Mouse (Mus musculus) T-helper 1 cell (primary cell): ENCODE data around the gene Evi2a.

Experiments
- in situ Hi-C: fragments of 300-600 bp; cut with MboI, MseI; formaldehyde crosslinking; loops from one replicate; pipeline ENCODE4 v1.15.1; 2025; ENCODE audit warnings: high pct_unique_total_duplicates

Evi2a gene

DNA sequence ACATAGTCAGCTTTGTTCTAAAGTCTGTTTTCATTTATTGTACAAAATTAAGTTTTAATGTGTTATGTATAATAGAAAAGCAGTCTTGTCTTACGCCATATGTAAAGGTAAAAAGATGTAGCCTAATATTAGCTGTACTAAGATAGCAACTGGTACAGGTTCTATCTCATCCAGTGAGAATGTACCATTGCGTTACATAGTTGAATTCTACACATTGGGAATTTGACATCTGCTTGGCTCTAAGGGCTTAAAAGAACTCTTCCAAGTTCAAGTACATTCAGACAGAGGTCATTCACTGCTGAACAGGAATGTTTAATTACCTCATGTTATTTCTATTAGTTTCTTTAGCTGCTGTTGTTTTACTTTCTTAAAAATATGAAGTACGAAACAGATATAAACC is 3.9 kb downstream of the Evi2a start:
- in situ Hi-C loops: no loop called here

DNA sequence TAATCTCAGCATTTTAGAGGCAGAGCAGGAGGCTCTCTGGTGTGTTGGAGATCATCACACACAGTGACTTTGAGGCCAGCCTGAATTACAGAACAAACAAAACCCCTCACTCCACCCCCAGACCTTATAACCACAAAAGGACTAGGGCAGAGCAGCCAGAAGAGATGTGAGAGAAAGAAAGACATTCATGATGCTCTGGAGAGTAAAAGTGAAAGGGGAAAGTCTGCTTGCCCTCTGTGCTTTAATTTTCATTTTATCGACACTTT is 6.2 kb downstream of the Evi2a start:
- in situ Hi-C loops: no loop called here

DNA sequence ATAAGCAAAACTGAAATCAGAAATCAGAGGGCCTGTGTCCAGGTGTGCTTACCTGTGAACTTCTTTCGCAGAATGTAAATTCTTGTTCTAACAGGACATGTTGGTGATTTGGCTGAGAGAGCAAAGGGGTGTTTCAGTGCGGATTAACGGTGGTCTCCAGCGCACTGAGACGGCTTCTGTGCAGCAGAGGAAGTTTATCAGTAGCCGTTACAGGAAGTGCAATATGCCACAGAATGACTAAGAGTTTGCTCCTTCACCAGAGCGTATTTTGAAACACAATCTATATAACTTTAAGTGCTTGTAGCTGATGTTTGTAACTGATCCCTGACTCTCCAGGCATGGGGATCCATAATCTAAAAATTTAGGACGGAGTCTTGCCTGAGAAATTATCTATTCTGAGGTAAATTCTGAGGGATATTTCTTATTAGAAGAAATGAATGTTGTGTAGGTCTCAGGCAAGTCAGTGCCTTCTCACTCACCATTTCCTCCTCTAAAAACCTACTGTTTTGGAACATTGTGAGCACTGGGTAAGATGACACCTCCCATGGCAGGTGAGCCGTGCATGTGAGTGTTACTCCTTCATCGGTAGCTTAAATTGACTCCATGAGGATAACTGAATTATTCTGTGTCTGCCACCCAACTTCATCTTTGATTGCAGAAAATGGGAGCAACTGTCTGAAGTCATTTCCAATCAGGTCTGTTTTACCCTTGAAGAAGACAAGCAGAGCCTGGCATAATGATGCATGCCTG is 6.7 kb downstream of the Evi2a start, which contains the start of gene Evi2b:
Evi2b (minus strand) TSS at position 203 of the 750 bp plus-strand sequence.
- in situ Hi-C loops: no loop called here

DNA sequence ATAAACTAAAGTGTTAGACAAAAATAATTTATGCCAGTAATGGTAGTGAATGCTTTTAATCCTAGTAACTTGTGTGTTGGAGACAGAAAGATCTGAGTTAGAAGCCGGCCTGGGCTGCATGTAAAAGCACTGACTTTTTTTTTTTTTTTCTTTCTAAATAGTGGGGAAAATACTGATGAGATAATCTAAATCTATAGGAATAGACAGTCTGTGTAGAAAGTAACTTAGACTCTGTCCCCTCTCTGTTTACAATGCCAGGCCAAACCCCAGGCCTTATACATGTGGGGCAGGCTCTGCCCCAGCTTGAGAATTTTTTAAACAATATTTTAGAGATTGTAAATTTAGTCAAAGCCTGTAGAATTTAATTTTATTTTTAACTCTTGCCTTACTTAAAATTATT is 7.5 kb downstream of the Evi2a start:
- in situ Hi-C loops: no loop called here

DNA sequence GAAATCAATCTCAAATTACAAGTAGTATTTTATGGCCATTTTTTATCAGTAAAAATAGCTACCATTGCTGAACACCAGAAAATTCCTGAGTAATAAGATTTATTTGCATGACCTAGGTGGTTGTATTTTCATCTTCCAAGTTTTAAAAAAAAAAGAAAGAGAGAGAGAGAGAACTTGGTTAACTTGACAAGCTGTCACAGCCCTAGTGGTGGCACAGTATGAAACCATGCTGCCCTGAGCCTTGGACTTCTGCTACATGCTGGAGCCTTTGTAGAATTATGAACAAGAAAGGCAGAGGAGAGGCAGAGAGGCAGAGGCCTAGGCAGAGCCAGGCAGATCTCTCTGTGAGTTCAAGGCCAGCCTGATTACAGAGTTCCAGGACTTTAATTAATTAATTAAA is 8.5 kb downstream of the Evi2a start:
- in situ Hi-C loops: no loop called here

DNA sequence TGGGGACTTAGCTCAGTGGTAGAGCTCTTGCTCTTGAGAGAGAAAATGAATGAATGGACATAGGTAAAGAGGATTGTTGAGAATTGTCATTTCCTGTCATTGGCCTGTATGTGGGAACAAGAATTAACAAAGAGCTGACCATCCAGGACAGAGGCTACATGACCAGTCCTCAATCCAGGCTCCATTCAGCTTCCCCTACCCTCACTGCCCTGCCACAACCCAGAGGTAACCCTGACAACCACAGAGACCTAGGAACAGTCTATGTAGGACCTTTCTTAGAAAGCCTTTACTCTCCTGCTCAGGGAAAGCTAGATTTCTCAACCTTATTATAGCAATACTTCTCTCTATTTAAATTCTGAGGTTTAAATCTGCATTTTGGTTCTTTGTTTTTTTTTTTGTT is 9.6 kb downstream of the Evi2a start:
- in situ Hi-C loops: no loop called here

DNA sequence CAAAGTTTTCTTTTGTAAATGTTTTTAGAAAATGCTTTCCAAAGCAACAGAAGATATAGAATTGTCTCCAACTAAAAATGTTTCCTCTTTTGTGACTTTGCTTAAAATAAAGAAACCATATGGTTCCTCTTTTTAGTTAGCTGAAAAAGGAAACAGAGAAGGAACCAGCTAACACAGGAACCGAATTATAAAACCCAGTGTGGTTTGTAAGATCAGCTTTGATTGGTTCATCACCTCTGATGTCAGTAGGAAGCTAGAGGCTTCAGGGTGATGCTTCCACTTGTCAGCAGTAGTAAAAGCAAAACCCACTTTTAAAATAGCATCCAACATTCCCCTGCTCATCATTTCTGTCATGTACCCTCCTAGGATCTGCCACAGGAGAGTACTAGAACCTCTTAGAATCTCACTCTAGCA is 10.5 kb downstream of the Evi2a start:
- in situ Hi-C loops: no loop called here

DNA sequence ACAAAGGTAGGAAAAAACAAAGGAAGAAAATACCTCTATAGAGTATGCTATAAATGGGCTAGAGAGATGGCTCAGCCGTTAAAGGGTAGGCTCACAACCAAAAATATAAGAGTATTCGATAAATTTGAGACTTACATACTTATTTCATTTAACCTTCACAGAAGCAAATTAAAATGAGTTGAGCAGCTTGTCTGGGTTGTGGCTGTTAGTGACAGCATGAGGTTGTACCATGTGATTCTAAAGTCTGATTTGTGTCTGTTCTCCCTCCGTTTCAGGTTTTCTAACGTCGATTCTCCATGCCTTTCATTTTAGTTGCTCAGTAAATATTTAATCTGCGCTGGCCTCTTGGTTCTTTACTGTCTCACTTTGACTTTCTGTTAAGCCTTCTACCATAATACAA is 11.1 kb downstream of the Evi2a start:
- in situ Hi-C loops: no loop called here

DNA sequence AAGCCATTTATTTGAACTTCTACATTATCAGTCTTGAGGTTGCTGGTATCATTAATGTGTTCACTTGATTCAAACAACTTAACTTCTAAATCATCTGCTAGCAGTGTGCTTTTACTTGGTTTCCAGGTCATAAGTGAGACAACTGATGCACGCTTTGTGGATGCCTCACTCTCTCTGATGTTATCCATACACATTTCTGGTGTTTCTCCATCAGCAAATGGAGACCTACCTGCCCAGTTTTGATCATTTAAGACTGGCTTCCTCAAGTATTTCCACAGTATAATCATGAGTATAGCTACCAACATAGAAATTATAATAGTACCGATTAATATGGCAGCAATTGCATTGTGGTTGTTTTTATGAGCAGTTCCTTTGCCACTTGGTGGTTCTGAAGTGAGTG is 14.6 kb downstream of the Evi2a start:
- in situ Hi-C loops: no loop called here

DNA sequence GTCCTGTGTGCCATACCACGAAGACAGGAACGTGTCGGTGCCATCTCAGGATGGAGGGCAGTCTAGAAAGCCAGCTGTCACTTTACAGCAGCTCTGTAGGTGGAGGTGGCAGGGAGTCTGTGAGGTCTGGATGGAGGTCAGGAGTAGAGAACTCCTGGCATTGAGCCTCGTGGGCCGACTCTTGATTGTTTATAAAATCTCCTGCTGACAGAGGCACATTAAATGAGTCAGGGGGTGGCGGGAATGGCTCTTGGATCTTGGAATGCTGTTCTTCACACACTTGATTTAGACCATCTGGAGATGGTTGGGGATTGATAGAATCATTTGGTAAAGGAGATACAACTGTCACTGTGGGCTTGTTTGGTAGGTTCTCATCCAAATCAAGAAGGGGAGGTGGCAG is 15.1 kb downstream of the Evi2a start:
- in situ Hi-C loops: no loop called here

DNA sequence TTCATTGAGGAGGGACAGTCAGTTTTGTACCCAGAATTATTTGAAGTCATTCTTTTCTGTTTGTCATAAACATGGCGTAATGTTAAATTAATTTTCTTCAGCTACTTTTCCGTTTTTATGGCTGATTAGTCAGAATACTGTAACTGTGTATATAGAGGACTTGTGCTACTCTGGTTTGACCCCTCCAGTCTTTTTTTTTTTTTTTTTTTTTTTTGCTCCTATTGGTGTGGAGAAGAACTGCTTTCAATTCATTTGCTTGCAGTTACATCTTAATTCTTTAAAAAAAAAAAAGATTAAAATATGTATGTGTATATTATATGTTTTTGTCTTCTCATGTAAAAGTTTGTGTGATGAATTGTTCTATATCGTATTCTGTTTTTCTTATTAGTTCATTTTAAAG is 18.4 kb downstream of the Evi2a start:
- in situ Hi-C loops: no loop called here

DNA sequence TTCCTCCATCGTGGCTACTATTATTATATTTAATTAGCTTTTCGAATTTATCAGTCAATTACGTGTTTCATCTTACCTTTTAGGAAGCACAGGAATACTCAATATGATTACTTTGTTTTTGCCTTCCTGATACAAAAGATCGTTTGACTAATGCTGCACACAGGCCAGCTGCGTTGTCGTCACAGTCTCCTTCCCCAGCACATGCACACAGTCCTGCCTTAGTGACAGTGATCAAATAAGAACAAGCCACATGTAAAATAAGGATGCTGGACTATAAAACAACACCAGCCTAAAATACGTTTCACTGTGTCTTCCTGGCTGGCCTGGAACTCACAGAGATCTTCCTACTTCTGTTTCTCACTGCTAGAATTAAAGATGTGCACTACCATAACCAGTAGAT is 25.9 kb downstream of the Evi2a start:
- in situ Hi-C loops: no loop called here

DNA sequence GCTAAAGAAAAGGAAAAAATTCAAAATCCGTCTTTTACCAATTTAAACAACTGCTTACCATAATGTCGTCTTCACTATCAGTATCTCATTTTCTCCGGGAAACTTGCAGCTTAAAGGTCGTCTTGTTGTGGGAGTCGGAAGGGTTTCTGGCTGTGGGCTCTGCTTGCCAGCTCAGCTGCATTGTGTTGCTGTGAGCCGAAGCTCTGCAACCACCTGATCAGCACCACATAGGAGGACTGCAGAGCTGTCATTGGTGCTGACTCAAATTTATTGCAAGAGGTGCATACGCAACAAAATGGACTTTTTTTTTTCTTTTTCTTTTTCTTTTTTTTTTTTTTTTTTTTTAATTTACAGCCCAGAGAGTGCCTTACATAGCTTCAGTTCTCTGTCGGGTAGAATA is 26.6 kb downstream of the Evi2a start, which contains the start of gene Omg:
Omg (minus strand) TSS at position 240 of the 400 bp plus-strand sequence.
- in situ Hi-C loops: no loop called here

DNA sequence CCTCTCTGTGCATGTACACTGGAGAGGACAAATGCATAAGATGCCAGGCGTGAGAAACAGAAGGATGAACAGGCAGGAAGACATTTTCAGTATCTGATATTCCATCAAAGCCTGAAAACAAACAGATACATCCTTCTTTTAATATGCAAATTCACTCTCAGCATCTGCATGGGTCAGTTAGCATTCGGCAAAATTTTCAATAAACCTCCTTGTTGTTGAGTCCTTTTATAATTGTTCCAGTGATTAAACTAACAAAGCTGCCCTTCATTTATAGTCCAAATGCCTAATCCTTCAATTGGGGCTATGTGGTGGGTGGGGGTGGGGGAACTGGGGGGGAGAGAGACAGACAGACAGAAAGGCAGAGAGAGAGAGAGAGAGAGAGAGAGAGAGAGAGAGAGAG is 27.5 kb downstream of the Evi2a start:
- in situ Hi-C loops: no loop called here

DNA sequence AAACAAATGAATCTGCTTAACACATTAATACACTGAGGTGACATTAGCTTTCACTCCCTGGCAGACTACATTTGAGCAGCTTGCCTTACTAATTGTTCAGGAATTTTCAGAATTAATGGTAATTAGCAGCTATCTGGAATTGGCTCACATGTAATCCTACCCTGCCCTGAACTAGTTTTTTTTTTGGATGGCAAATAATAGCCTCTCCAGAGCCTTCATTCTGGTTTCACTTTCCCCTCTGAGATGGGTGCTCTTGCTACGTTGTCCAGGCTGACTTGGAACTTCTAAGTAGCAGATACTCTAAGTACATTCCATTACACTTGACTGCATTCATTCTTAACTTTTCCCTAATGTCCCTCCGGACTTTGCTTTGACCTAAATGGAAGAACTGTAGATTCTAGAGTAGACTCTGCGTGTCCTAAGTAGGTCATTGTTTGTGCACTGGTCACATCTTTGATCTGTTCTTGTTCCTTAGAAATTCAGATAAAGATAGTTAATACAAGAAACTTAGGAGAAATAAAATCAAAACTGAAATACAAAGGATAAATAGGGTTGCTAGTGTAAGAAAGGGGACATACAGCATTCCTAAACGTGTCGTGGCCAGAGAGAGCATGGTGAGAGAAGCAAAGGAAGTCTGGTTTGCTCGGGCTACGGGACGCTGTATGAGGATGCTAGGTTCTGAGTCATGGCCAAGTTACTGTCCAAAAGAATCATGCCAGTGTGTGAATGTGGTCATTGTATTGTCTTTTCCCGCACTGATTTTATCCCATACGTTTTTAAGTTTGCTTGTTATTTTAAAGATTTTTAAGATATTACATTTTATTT is 35.2 kb downstream of the Evi2a start:
- in situ Hi-C loops: no loop called here

DNA sequence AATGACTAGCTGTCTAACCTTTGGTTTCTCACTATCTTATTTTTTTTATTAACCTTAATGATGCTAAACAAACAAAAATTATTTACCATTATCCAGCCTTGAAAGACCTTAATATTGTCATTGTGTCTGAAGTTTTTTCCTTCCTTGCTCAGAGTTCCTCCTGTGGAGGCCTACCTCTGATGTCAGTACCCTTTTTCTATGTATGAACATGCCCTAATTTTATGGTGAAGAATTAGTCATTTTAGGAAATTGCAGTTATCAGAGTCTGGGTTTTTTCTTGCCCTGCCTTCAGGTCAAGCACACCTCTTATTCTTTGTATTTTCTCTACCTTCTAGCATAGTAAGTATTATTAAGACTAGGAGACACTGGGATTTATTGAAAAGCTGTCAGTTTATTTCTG is 45.7 kb downstream of the Evi2a start:
- in situ Hi-C loops: no loop called here

DNA sequence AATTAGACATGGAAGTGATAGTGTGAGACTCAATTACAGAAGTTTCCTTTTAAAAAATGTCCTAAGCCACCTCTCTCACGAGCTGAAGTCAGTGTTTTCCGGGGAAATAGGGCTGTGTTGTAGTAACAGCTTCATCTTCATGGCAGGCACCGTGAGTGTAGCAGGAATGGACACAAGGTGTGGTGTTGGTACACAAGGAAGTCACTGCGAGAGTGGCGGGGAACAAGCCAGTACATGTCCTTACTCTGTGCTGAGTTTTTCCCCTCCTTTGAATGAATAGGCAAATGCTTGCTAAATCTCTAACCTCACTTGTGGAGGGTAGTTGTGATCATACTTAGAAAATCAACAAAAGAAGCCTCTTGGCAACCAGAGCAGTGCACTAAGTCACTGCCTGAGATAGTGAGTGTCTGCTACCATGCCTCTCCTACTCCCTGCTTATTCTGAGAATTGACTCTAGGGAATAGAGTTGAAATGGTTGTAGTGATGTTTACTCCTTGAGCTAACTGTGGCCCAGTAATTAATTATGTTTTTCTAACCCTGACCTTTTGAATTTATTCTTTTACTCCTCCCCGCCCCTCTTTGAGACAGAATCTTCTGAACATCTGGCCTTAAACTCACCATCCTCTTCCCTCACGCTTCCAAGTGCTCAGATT is 46.4 kb downstream of the Evi2a start:
- in situ Hi-C loops: no loop called here

DNA sequence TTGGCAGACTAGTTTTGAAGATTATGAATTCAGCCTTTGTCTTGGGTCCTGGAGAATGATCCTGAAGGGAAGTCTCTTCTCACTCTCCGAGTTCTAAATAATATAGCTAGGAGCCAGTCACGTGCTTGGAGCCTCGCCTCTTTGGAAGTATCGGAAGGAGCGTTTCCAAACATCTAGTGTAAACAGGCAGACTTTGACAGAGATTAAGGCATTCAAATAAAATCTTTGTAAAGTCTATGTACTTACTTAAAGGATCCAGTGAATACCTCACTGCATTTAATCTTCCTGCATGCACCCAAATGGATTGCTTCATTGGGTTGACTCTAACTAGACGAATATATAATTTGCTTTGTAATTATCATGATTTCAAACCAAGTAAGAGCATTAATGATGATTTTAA is 47.0 kb downstream of the Evi2a start:
- in situ Hi-C loops: no loop called here
